Comparison of ENCODE assay signal across 13 mouse cellular contexts in the genomic region with DNA sequence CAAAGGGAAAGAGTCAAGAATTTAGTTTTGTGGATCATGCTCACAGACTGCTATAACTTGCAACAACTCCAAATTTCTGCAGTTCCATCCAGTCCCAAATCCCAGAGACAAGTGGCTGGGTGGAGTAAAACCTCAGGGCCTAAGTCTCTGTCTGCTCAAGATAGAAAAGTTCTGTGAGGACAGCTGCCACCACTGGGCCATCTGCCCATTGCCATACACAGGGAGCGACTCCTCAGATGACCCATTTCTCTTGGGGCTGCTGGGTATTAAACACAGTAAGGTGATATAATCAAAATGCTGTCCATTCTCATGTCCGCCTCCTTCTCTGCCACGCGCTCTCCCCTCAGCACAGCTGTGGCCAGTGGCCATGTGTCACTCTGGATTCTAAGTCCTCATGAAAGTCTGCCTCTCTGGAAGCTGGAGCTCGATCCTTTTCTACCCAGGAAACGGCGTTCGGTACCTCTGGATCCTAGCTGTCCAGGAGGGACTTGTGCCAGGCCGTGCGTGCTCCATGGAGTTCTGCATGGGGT.
"Had no signal": no experiment of that assay in that cellular context is flagged by ENCODE, and none has a peak within 500 bp of the region (broad histone marks: within the 10 kb centered on the region; RNA-seq: fewer than 3 reads in every experiment).

No protein-coding gene starts in this region.

- H3K4me2 ChIP-seq: limb, embryonic 13.5 days; midbrain, embryonic 12.5 days had no signal

- DNase-seq: kidney, postnatal 36 days; left cerebral cortex, postnatal 4 days; lung, adult 18-20 months; right cerebral cortex, postnatal 14 days; thymus, postnatal 36 days had no signal

- H3K9ac ChIP-seq: limb, embryonic 13.5 days; liver, embryonic 14.5 days; midbrain, embryonic 12.5 days had no signal

- ATAC-seq: midbrain, embryonic 16.5 days had no signal

- H3K27ac ChIP-seq: kidney, postnatal 0 days; layer of hippocampus, adult 2 months; limb, embryonic 13.5 days; liver, embryonic 14.5 days; macrophage; midbrain, embryonic 12.5 days had no signal

- H3K4me1 ChIP-seq: limb, embryonic 13.5 days; midbrain, embryonic 12.5 days had no signal

- H3K9me3 ChIP-seq: limb, embryonic 13.5 days; midbrain, embryonic 12.5 days had no signal

- H3K36me3 ChIP-seq: limb, embryonic 13.5 days; midbrain, embryonic 12.5 days had no signal

- H3K27me3 ChIP-seq: limb, embryonic 13.5 days; midbrain, embryonic 12.5 days had no signal

- H3K4me3 ChIP-seq: layer of hippocampus, adult 2 months; limb, embryonic 13.5 days; megakaryocyte, embryonic 14.5 days; midbrain, embryonic 12.5 days had no signal
